Mouse (Mus musculus) left cerebral cortex, adult 11 months (tissue): Measurements from ENCODE around the gene Sgf29.
"Not testable (repeated sequence)": the region's sequence is repeated elsewhere in the genome, so short reads cannot be mapped to it uniquely, and the experiment has no call there.

Source experiments
- DNase-seq: peaks from one replicate; pipeline ENCODE4 v3.0.0; 2022; ENCODE audit warnings: low spot score

Sgf29 gene

DNA sequence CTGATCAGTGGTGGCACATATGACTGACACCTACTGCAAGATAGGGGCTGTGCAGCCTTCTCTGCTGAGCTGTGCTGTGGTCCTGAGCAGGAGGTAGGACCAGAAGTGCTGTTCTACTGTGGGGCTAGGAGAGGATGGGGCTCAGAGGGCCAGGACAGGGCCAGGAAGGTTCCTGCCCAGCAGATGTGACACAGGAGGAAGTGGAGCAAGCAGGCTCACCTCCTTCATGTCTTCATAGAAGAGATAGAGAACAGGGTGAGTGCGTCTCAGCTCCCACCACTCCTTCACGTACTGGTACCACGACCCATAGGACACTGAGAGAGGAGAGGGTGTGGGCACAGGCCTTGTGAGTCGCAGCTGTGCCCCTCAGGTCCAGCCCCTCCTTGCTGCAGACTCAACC lies 39.0 kb downstream of the Sgf29 start:
- DNase-seq, result not testable (repeated sequence)

DNA sequence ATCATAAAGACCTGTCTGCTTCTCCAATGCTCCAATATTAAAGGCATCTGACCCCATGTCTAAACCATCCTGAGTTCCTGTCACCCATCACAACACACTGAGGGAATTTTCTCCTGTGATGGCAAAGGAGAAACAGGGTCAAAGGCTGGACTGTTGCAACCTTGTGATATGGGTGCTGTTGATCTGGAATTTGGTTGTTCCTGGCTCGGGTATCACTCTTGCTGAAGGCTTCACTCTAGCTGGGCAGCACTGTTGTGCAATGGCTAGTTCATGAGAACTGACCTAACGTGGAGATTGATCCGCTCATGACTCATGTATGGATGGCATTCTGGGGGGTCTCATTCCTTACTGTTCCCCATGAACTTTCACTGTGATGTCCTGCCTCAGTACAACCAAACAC lies 39.9 kb downstream of the Sgf29 start:
- no peak for DNase-seq

DNA sequence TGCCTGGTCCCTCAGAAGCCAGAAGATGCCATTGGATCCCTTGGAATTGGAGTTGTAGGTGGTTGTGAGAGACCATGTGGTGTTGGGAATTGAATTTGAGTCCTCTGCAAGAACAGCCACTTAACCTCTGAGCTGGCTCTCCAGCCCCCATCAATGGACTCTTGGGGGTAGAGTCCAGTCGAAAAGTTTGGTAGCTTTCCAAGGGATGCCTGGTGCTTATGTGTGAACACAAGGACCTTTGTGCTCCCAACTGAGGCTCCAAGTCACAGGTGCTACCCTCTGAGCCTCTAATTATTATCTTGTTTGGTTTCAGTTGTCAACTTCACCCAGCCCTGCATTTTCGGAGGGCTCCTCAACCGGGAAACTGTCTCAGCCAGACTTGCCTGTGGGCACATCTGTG lies 41.6 kb downstream of the Sgf29 start:
- DNase-seq, result no peak

DNA sequence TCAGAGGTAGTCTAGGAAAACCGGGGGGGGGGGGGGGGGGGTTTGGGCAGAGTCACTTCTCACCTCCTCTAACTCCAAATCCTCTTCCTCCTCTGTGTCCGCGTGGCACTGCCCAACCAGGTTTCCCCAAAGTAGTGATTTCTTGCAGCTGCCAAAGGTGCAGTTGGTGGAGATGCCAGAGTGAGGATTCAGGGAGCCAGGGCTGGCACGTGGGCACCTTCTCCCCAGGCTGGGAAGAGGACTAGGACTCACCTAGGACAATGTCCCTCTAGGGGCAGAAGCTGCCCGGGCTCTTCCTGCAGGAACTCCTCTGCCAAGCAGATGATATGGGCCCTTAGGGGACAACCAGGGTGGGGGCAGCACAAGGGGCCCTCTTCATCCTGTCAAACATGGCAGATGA lies 42.6 kb downstream of the Sgf29 start:
- no peak for DNase-seq

DNA sequence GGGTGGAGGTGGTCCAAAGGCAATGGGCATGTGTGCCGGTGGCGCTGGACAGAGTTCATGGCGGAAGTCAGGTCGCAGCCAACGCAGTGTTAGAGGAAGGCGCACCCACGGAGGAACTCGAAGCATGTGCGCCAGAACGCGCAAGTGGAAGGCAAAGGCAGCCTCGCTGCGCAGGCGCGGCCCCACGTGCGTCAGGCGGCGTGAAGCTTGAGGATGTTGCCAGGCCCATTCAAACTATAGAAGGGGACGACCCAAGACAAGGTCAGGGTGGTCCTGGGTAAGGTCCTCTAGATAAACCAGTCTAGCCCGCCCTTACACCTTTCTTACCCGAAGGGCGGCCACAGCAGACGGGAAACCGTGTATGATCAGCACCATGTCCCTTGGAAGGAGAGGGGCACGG lies 43.3 kb downstream of the Sgf29 start:
- DNase-seq, result no peak

DNA sequence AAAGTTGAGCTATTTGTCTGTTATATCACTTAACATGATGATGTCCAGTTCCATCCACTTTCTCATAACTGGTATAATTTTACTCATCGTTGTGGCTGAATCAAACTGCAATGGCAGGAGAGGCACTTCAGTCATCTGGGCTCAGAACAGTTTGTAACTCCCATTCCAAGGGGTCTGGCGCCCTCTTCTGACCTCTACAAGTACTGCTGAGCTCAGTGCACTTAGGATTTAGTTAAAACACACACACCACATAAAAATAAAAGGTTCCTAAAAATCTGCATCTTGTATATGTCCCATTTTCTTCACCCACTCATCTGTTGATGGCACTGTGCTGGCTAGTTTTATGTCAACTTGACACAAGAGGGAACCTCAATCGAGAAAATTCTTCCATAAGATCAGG lies 44.1 kb downstream of the Sgf29 start:
- no peak for DNase-seq

DNA sequence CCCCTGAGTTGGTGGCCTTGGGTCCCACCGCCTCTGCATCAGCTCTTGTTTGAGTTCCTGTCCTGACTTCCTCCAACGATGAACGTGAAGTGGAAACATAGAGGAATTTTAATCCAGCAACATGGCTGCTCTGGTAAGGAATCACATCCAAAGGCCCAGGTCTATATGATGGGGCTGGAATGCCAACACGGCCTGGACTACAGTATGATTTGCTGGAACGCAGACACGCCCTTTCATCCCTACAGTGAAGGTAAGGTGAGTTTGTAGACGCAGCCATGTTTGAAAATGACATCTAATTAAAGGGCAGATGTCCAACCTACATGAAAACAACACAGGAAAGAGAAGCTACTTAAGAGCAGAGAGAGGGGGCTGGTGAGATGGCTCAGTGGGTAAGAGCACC lies 44.7 kb downstream of the Sgf29 start:
- no peak for DNase-seq

DNA sequence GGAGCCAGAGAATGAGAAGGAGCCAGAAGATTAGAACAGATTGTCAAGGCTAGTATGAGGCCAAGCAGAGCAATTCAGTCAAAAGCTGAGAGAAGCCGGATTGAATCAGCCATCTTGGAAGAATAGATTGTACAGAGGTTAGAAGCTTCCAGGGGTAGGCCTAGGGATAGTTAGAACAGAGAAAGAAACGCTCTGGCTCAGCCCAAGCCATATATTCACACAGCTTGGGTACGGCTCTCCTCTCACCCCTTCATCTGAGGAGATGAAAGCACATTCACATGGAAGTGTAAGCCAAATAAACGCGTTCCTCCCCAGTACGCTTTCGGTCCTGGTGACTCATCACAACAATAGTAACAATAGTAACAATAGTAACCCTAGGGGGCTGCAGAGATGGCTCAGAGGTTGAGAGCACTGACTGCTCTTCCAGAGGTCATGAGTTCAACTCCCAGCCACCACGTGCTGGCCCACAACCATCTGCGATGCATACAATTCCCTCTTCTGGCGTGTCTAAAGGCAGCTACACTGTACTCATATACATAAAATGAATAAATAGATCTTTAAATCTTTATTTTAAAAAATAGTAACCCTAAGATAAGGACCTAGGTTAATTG lies 45.4 kb downstream of the Sgf29 start:
- DNase-seq, result no peak

DNA sequence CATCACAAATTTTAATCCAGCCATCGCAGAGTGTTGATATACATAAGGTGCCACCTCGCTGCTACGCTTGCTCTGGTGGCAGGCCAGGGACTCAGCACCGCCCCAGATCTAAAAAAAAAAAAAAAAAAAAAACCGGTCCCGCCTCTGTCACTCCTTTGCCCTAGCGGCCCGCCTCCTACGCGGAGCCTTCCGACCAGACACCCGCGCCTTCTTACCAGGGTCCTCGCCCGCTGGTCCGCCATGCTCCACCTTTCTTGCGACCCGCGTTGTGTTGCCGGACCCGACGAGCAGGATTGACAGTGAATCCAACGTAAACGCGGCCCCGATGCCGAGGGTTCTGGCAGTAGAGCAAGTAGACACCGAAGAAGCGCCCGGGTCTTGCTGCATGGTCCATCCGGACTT lies 46.1 kb downstream of the Sgf29 start, which contains the start of gene Bola2:
Bola2 (plus strand) TSS at position 192 of the 402 bp plus-strand sequence.
- DNase-seq, result no peak

DNA sequence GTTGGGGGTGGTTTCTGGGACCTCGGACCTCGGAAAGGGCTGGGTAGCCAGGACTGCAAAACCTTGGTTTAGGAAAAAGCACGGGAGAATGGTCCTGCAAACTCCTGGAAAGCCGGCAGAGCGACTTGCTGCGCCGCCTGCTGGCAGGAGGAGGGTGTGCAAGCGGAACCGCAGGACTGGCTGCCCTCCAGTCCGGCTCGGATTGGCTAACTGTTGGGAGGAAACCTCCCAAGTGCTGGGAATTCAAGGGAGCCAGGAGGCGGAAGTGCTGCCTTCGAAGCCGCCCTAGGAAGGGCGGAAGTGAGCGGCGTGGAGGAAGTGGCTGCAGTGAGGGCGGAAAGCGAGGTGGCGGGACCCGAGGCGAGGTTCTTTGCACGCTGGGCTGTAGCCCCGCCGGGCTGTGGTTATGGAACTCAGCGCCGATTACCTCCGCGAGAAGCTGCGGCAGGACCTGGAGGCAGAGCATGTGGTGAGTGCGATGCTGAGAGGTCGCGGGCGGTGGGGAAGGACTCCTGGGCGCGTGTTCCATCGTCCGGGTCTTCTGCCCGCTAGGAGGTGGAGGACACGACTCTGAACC lies 46.6 kb downstream of the Sgf29 start, which contains the start of gene Slx1b:
Slx1b (minus strand) TSS at position 154 of the 577 bp plus-strand sequence.
- DNase-seq, result peak; percentile 91

DNA sequence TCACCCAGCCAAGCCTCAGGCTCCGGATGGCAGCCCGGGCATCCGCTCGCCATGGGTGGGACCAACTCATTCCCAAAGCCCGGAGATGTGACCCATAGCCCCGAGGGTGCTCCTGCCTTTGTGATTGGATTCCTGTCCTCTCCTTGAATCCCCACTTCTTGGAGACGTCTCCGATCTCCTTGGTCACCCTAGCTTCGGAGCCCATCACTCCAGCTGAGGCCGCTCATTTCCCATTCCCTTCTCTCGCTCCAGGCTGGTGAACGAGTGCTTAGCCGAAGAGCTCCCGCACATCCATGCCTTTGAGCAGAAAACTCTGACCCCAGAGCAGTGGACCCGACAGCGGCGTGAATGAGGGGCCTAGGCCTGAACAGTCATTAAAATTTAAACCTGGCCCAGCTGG lies 47.2 kb downstream of the Sgf29 start:
- no peak for DNase-seq

DNA sequence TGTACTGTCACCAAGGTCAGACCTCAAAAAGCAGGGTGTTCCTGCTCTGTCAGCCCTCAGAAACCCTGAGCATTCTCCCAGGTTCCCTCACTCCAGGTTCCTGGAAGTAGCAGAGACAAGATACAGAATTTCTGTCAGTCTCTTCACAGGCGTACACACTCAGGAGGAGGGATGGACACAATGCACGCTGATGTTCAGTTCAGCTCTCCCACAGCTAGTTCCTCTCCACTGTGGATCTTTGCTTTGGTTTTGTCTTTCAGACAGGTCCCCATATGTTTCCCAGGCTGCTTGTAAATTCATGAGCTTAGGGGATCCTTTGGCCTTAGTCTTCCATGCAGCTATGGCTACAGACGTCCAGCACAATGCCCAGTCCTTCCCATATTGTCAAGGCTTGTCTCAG lies 47.8 kb downstream of the Sgf29 start:
- no peak for DNase-seq

DNA sequence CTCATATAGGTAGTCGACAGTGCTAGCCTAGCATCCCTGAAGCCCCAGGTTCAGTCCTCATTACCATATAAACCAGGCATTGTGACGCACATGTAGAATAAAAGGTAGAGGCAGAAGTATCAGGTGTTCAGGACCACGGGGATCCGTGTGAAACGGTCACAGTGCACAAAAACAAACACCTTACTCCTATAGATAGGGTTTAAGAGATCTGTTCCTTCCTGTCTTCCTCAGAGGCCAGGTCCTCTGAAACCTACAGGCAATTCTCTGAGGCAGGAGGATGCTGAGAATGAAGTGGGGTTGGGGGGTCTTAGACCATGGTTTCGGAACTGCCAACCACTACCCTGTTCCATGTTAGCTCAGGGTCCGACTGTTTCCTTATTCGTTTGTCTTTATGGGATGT lies 48.7 kb downstream of the Sgf29 start:
- DNase-seq, result no peak

DNA sequence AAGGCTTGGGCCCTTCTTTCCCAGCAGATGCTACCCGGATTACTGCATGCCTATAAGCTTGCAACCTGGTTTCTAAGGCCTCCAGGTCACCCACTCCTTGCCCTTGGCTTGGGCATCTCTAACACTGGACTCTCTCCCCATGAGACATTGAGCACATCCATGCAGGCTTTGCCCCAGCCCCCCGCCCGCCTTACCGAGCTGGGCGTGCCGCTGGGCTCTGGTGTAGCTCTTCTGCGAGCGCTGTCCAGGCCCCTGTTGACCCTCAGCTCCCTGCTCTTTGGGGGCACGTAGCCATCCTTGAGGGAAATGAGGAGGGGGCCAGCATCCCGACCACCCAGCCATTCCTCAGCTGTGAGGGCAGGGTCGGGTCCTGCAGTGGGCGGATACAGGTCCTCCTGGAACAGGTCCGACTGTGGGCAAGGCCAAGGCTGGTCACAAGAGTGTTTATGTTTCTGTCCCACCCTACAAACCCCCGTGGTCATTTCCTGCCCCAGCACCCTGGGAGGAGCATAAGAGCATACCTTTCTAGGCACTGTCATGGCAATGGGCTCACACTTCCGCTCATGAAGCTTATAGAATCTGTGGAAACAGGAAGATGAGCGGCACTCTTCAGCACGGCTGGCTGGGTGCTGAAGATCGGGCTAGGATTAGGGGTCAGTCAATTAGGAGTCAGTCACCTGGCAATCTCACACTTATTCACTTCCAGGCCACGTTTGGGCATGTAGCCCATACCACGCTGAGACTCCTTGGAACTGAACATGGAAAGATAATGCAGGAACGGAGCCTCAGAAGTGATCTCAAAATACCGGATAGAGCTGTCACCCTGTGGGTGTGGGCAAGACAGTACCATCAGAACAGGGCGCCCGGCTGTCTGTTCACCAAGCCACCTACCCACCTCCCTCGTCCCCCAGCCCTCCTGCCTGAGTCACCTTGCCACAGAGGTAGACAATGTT lies 51.2 kb downstream of the Sgf29 start:
- DNase-seq, result no peak

DNA sequence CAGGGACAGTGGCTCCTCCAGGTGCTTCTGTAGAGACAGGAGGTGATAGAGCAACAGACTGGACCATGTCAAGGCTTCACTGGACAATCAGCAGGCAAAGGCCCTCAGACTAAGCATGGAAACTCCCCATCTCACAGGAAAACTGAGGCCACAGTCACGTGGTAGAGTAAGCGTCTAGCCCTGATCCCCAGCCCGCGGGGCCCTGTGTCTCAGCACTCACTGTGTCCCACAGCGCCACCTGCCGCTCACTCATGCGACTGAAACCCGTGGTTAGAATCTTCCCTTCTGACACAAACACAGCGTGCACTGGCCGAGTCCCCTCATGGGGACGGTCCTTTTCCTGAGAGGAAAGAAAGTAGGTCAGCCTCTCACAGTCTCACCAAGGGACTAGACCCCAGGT lies 52.0 kb downstream of the Sgf29 start:
- DNase-seq, result peak; percentile 82

DNA sequence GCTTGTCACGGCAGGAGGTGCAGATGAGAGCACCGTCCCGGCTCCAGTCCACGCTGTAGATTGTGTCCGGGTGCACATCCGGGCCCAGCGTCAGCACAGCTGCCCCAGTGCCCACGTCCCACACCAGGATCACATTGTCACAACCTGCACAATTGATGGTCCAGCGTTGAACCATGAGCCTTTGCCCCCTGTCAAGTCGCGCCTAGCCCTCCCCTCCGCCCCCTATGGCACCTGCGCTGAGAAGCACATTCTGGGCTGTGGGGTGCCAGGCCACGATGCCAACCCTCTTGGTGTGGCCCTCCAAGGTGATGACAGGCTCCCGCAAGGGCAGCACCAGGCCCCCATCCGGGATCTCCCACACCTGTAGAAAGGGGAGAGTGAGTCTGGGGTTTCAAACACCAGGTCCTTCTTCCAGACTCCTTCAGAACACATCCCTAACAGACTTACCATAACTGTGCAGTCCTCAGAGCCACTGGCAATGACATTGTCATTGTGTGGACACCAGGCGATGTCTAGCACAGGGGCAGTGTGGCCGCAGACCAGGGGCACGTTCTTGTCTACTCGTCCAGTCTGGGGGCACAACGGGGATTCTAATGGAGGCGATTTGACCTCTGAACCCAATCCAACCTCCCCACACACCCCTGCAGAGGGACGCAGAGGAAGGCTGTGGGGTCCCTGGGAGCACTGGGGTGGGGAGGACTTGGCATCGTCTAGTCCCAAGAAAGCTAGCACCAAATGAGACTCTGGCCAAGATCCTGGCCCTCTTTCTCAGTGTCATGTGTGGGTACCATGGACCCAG lies 52.6 kb downstream of the Sgf29 start:
- no peak for DNase-seq

DNA sequence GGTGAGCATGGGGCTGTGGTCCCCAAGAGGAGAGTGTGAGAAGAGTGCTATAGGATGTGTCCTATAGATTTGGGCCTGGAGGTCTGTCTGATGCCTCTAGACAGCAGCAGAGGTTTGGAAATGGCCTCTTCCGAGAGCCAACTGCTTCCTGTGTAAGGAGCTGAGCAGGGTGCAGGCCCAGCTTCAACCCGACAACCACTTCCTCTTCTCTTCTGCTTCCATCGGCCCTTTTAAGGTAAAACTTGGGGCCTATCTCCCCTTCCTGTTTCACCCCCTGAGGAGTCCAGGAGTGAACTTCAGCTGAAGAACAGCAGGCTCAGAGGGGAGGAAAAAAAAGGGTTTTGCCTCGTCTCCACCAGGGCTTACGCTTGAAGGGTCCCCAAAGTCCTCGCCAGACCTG lies 53.2 kb downstream of the Sgf29 start:
- DNase-seq, result no peak

DNA sequence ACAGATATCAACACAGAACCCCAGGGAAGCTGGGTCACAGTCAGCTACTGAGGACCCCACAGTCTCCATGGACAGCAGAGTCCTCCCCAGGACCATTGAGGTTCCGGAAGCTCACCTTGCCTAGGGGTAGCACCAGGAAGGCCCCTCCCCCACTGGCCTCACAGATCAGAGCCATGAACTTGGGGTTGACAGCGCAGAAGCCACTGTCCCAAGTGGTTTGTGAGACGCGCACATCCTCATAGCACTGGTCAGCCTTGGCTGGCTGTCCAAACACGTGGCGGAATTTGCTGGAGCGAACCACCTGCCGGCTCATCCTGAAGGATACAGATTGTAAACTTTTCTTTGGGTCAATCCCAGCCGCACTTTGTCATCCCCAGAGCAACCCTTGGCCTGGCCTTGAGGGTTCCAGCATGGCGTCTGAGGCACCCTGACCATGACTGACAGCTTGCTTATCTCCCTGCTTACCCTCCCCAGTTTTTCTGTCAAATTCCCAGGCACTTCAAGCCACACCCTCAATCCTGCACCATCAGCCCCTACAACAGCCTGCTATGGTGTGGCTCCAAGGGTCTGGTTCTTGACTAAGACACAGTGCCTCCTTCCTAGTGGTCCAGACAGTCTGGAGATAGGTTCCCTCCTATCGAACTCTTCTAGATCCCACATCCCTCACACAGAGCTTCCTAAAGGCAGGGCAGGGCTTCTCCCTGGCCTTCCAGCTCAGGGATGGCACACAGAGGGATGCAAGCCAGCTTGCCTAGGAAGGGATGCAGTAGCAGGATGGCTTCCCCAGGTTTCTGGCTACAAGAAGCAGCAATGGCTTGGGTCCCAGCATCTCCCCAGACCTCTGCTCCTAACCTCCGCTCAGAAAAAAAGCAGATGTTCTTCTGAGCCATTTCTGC lies 54.0 kb downstream of the Sgf29 start:
- DNase-seq, result no peak

DNA sequence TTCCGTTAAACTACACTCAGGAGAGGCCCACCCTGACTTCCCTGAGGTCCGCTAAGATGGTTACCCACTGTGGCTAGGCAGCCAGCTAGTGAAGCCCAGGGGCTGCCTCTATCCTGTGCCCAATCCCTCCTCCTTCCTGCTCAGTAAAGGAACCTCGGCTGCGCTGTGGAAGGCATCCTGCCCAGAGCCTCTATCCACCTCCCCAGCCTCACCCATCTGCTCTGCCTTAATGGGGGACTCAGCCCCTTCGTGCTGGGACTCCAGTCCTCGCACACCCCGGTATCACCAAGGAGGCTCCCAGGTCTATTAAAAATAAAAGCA lies 54.6 kb downstream of the Sgf29 start:
- no peak for DNase-seq

DNA sequence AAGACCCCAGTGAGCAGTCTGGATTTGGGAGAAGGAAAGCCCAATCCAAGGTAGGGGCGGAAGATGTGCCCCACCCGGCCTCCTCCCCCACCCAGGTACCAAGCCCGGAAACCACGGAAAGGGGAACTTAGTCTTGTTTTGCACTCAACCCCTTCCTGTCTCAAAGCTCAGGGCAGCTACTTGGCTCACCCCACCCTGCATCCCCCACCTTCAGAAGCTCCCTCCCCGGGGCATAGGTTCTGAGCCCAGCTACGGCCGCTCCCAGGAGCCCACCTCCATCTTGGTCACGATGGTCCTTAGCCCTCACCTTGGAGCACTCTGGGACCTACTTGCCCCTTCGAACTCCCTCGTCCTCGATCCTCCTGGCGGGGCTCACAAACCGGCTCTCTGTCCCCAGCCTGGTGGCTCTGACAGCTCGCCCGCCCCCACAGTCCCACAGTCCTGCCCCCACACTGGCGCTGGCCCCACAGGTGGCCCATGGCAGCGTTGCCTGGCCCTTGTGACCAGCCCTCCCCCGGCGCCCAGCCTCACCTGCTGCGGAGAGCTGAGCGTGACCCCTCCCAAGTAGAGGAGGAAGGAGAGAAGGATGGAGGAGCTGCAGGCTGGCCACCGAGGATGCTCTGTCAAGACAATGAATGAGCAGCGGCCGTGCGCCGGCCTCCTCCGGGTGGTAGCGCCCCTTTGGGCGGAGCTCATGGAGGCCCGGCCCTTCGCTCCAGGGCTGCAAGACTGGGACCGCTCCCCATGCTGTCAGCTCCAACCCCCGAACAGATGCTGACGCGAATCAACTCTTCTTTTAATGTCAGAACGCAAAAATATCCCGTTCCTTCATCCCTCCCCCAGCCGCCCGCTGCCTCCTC lies 55.2 kb downstream of the Sgf29 start:
- peak; percentile 78 for DNase-seq
